Mouse (Mus musculus) G1E-ER4 (cell line): ENCODE measurements around the gene Abhd11. TPM values are rescaled to one million over a fixed set of nuclear protein-coding genes. Genes with fewer than 3 reads are reported as not detected.

Experiments
- GATA1 ChIP-seq: IDR thresholded peaks from one replicate; pipeline ENCODE4 v1.8.0; 2012; ENCODE audit warnings: low read length, inconsistent platforms
- polyA plus RNA-seq: library from polyadenylated mRNA; stranded (reverse); fragments of >175 nt; gene quantifications from 2 replicates; pipeline ENCODE4 v1.2.3, GENCODE M21; 2012

Abhd11 gene
- polyA plus RNA-seq, 1 experiment = 94.7 TPM

GRCm38 (mm10) chr5:135035608-135036359 lies 26.8 kb downstream of the Abhd11 start:
- TF ChIP-seq GATA1 = no peak

- TF ChIP-seq GATA1 = no peak
Observed at GRCm38 (mm10) chr5:135037946-135038345, 29.0 kb downstream of the Abhd11 start.

GRCm38 (mm10) chr5:135039541-135039940 lies 30.6 kb downstream of the Abhd11 start:
- TF ChIP-seq GATA1 = no peak

- TF ChIP-seq GATA1 = no peak
Observed at GRCm38 (mm10) chr5:135040059-135040458, 31.1 kb downstream of the Abhd11 start.

- TF ChIP-seq GATA1 = no peak
Observed at GRCm38 (mm10) chr5:135040777-135041176, 31.8 kb downstream of the Abhd11 start.

- TF ChIP-seq GATA1 = no peak
Observed at GRCm38 (mm10) chr5:135042105-135042788, 33.3 kb downstream of the Abhd11 start.

- TF ChIP-seq GATA1 = no peak
Observed at GRCm38 (mm10) chr5:135044575-135044974, 35.6 kb downstream of the Abhd11 start.

GRCm38 (mm10) chr5:135048539-135048938 lies 39.6 kb downstream of the Abhd11 start:
- TF ChIP-seq GATA1 = no peak

GRCm38 (mm10) chr5:135053356-135053755 lies 44.4 kb downstream of the Abhd11 start:
- no peak for TF ChIP-seq GATA1

Other genes with a start within 250 kb of the Abhd11 start
- not detected in 2 replicates for gene Tmem270, start 102.4 kb upstream of the Abhd11 start, polyA plus RNA-seq
- gene Cldn13, start 93.6 kb upstream of the Abhd11 start, polyA plus RNA-seq = 0.85 and 1.4 TPM in 2 replicates
- 13.0 and 13.9 TPM in 2 replicates for gene Mettl27, start 76.8 kb upstream of the Abhd11 start, polyA plus RNA-seq
- 0.04 TPM in 1 of 2 replicates, not detected in the other for gene Cldn4, start 62.2 kb upstream of the Abhd11 start, polyA plus RNA-seq
- not detected in 2 replicates for gene Cldn3, start 22.9 kb upstream of the Abhd11 start, polyA plus RNA-seq
- gene Stx1a, start 14.3 kb downstream of the Abhd11 start, polyA plus RNA-seq = 7.6 and 7.9 TPM in 2 replicates
- 70.2 and 77.4 TPM in 2 replicates for gene Dnajc30, start 55.0 kb downstream of the Abhd11 start, polyA plus RNA-seq
- gene Bud23, start 55.8 kb downstream of the Abhd11 start, polyA plus RNA-seq = 226 and 260 TPM in 2 replicates
- 0.37 and 0.59 TPM in 2 replicates for gene Vps37d, start 69.1 kb downstream of the Abhd11 start, polyA plus RNA-seq
- not detected in 2 replicates for gene Mlxipl, start 80.7 kb downstream of the Abhd11 start, polyA plus RNA-seq
- gene Tbl2, start 140.5 kb downstream of the Abhd11 start, polyA plus RNA-seq = 19.8 and 25.0 TPM in 2 replicates
- gene Bcl7b, start 159.1 kb downstream of the Abhd11 start, polyA plus RNA-seq = 52.9 and 69.4 TPM in 2 replicates
- gene Baz1b, start 178.1 kb downstream of the Abhd11 start, polyA plus RNA-seq = 54.9 and 58.9 TPM in 2 replicates
- gene Fzd9, start 242.1 kb downstream of the Abhd11 start, polyA plus RNA-seq = 3.9 and 5.0 TPM in 2 replicates